Mouse (Mus musculus) midbrain, embryonic 14.5 days (tissue): Measurements from ENCODE around the gene 1110051M20Rik. TPM values are rescaled to one million over a fixed set of nuclear protein-coding genes. Genes with fewer than 3 reads are reported as not detected.

Experiments used
- ATAC-seq: fragments of 200-750 bp; cut with Nextera tagmentation; 2 replicates; pipeline ENCODE4 v1.8.0; 2017; ENCODE audit warnings: moderate number of reproducible peaks, moderate library complexity; ENCODE audit not compliant: low FRiP score, low TSS enrichment
- DNase-seq: peaks from one replicate; pipeline ENCODE4 v3.0.0-alpha.2; 2015
- H3K27ac ChIP-seq: fragments of 300-500 bp; sonication (generic); replicated peaks from 2 replicates; pipeline ENCODE4 v1.5.1; 2014; ENCODE audit warnings: mild to moderate bottlenecking, low read depth, low read length, moderate library complexity
- H3K27me3 ChIP-seq: fragments of 300-500 bp; sonication (generic); 2 replicates; pipeline ENCODE4 v1.6.1; 2014; ENCODE audit warnings: low read length, control low read depth, mixed read lengths; ENCODE audit not compliant: control insufficient read depth, insufficient read depth
- H3K36me3 ChIP-seq: fragments of 300-500 bp; sonication (generic); 2 replicates; pipeline ENCODE4 v1.6.1; 2014; ENCODE audit warnings: low read length, control low read depth; ENCODE audit not compliant: control insufficient read depth, insufficient read depth
- H3K4me1 ChIP-seq: fragments of 300-500 bp; sonication (generic); 2 replicates; pipeline ENCODE4 v1.6.1; 2014; ENCODE audit warnings: mild to moderate bottlenecking, antibody characterized with exemption, low read length, control low read depth; ENCODE audit not compliant: control insufficient read depth, insufficient read depth
- H3K4me2 ChIP-seq: fragments of 300-500 bp; sonication (generic); 2 replicates; pipeline ENCODE4 v1.6.1; 2014; ENCODE audit warnings: mild to moderate bottlenecking, low read length, moderate library complexity
- H3K4me3 ChIP-seq: fragments of 300-500 bp; sonication (generic); replicated peaks from 2 replicates; pipeline ENCODE4 v1.5.1; 2014; ENCODE audit warnings: low read depth, low read length
- H3K9ac ChIP-seq: fragments of 300-500 bp; sonication (generic); replicated peaks from 2 replicates; pipeline ENCODE4 v1.6.1; 2014; ENCODE audit warnings: mild to moderate bottlenecking, low read length, moderate library complexity
- H3K9me3 ChIP-seq: fragments of 300-500 bp; sonication (generic); 2 replicates; pipeline ENCODE4 v1.6.1; 2016; ENCODE audit warnings: low read length, control low read depth, mixed read lengths; ENCODE audit not compliant: control insufficient read depth
- WGBS: fragments of 180-500 bp; shearing (Covaris S2); extraction: QIAGEN DNeasy Blood & Tissue Kit; methylation state at CpG from one replicate; pipeline ENCODE4 v1.1.7; 2014; 5-methylcytosine and 5-hydroxymethylcytosine counted together
- polyA plus RNA-seq: library from polyadenylated mRNA; unstranded; fragments of >200 nt; fragmentation: Nextera tagmentation; extraction: Ambion mirVana; gene quantifications from 2 replicates; pipeline ENCODE4 v1.2.1, GENCODE M21; 2014

1110051M20Rik gene
- polyA plus RNA-seq, 1 experiment from 2014 or later = 175 TPM

DNA sequence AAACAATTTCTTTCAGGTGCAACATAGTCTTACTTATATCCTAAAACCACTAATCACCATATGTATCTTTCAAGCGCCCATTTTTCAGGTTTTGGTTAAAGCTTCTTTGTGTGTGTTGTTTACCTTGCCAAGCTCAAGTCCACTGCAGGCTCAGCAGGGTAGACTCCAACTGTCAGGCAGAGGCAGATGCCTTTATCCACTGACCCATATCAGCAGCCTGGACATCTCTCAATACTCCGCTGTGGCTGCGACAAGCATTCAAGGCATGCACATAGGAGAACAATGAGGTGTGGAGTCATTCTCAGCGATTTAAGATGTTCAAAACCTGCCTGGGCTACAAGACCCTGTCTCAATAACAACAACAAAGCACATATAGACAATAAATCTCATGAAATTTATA lies 50.4 kb downstream of the 1110051M20Rik start:
- H3K36me3 ChIP-seq = no peaks in the 10 kb centered on the region
- H3K4me3 ChIP-seq = no peak overlapping the region
- WGBS = 30% methylated on average over 4 of the region's 4 CpGs
- no peak overlapping the region for H3K9ac ChIP-seq
- no peaks in the 10 kb centered on the region for H3K9me3 ChIP-seq
- DNase-seq (no peak), ATAC-seq (no peak)
- no peak overlapping the region for H3K27ac ChIP-seq
- H3K4me1 ChIP-seq = peaks cover 3% of the 10 kb centered on the region
- no peaks in the 10 kb centered on the region for H3K27me3 ChIP-seq
- H3K4me2 ChIP-seq = no peak overlapping the region

GRCm38 (mm10) chr2:91388738-91389137 lies 55.8 kb downstream of the 1110051M20Rik start:
- H3K9me3 ChIP-seq = no peaks in the 10 kb centered on the region
- no peak overlapping the region for H3K4me2 ChIP-seq
- WGBS = 38% methylated on average over 3 of the region's 3 CpGs
- no peak overlapping the region for H3K9ac ChIP-seq
- H3K27ac ChIP-seq = no peak overlapping the region
- no peaks in the 10 kb centered on the region for H3K36me3 ChIP-seq
- DNase-seq = no peak
- peaks cover 9% of the 10 kb centered on the region; the same call in 1 of the 2 replicates for H3K4me1 ChIP-seq
- no peak overlapping the region for H3K4me3 ChIP-seq
- no peak for ATAC-seq
- H3K27me3 ChIP-seq = no peaks in the 10 kb centered on the region

DNA sequence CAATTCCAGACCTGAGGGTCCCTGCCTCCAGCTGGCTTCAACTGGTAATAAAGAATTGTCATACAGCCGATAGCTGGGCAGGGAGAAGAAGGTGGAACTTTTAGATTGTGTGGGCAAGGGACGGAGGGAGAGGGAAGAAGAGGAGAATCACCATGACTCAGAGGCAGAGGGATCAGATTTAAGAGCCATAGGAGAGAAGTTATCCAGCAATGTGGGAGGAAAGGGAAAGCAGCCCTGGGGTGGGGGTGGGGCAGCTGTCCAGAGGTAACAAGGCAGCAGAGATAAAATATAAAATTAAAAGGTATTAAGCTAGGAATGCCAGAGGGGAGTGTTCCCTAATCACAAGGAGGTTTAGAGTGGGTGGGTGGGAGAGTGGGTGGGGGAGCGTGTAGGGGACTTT lies 56.2 kb downstream of the 1110051M20Rik start:
- ATAC-seq (no peak), DNase-seq (no peak)
- Histone ChIP-seq H3K27me3 (no peaks in the 10 kb centered on the region), H3K4me2 (no peak overlapping the region), H3K9ac (no peak overlapping the region), H3K36me3 (no peaks in the 10 kb centered on the region), H3K9me3 (no peaks in the 10 kb centered on the region), H3K27ac (no peak overlapping the region), H3K4me3 (no peak overlapping the region), H3K4me1 (peaks cover 9% of the 10 kb centered on the region; the same call in 1 of the 2 replicates)
- WGBS = 46% methylated on average over 3 of the region's 3 CpGs

DNA sequence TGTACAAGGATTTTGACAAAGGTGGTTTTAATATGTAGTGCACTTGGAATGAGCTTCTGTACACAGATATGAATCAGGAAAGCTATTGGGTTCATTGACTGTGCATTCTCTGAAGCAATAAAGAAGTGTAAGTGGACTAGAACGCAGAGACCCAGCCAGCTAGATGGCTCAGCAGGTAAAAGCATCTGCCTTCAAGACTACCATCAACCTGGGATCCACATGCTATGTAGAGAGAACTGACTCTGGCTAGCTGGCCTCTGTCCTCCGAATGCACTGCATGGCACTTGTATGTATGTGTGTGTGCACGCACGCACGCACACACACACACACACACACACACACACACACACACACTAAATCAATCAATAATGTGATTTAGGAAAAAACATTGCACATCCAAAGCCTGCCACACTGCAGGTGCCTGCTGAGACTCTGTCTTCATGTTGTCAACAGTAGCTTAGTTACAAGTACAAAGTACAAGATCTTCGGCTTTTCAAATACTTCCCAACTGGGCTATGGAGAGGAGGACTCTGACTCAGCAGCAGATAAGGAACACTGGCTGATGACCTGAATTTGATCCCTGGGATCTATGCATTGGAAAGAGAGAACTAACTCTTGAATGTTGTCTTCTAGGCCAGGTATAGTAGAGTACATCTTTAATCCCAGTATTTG lies 57.1 kb downstream of the 1110051M20Rik start:
- Histone ChIP-seq H3K9me3 (no peaks in the 10 kb centered on the region), H3K36me3 (no peaks in the 10 kb centered on the region), H3K4me2 (no peak overlapping the region), H3K4me3 (no peak overlapping the region), H3K4me1 (peaks cover 9% of the 10 kb centered on the region; the same call in 1 of the 2 replicates), H3K27me3 (no peaks in the 10 kb centered on the region), H3K9ac (no peak overlapping the region), H3K27ac (no peak overlapping the region)
- ATAC-seq (no peak), DNase-seq (no peak)
- 95% methylated on average over 6 of the region's 6 CpGs for WGBS

DNA sequence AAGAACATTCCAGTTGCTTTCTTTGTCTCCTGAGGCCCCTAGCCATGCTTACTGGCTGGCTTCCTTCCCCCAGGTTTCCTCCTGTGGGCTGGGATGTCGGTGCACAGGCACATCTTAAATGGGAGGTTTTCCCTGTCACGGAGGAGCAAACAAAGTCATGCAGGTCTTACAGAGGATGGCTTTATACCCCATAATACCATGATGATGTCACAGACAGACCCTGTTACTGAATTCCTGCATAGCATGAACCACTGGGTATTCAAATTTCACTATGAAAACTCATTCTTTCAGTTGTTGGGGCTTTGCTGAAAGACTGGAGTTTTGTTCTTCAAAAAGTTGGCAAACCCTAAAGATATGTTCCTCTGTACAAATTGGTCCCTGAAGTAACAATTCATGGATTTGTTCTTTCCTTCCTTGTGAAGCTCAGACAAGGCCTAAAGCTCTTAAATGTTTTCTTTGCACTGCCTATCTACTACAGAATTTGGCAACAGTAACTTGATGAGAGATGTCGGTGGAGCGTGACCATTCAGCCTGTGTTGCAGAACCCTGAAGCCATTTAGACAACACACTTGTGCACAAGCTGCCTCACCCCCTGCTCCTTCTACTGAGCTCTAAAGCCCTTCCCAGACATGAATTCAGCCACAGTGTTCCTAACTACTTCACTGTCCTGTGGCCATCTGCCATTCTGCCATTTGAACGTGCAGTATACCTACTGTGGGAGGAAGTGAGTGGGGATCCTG lies 57.8 kb downstream of the 1110051M20Rik start:
- ATAC-seq = no peak
- Histone ChIP-seq H3K4me3 (no peak overlapping the region), H3K36me3 (no peaks in the 10 kb centered on the region), H3K4me2 (no peak overlapping the region), H3K4me1 (peaks cover 9% of the 10 kb centered on the region; the same call in 1 of the 2 replicates), H3K9me3 (no peaks in the 10 kb centered on the region), H3K27ac (no peak overlapping the region), H3K27me3 (no peaks in the 10 kb centered on the region), H3K9ac (no peak overlapping the region)
- 50% methylated on average over 5 of the region's 5 CpGs for WGBS
- DNase-seq = no peak

DNA sequence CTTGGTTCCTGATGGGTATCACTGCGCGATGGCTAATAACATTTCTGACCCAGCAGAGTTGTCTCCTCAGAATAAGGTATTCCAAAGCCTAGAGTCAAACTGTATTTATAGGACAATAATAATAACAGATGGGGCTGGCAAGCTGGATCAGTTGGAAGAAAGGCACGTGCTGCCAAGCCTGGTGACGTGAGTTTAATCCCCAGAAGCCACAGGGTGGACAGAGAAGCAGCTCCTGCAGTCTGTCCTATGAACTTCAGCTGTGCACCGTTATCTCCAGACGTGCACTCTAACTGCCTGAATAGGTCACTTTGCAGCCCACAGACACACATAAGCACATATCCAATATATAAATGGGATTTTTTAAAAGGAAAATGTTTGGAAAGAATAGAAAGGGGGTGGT lies 61.2 kb downstream of the 1110051M20Rik start:
- H3K9ac ChIP-seq = no peak overlapping the region
- H3K36me3 ChIP-seq = peaks cover 5% of the 10 kb centered on the region
- 75% methylated on average over 6 of the region's 6 CpGs for WGBS
- H3K4me2 ChIP-seq = no peak overlapping the region
- H3K9me3 ChIP-seq = no peaks in the 10 kb centered on the region
- no peak overlapping the region for H3K27ac ChIP-seq
- H3K4me3 ChIP-seq = no peak overlapping the region
- no peak for DNase-seq
- ATAC-seq = no peak
- H3K4me1 ChIP-seq = 0 out of 2 replicates have a peak, but pooled peaks cover 4% of the 10 kb centered on the region
- no peaks in the 10 kb centered on the region for H3K27me3 ChIP-seq

- no peak overlapping the region for H3K4me2 ChIP-seq
- no peak overlapping the region for H3K9ac ChIP-seq
- WGBS = 28% methylated on average over 7 of the region's 7 CpGs
- H3K4me1 ChIP-seq = no peaks in the 10 kb centered on the region
- no peak overlapping the region for H3K4me3 ChIP-seq
- no peaks in the 10 kb centered on the region for H3K27me3 ChIP-seq
- peaks cover 5% of the 10 kb centered on the region for H3K36me3 ChIP-seq
- no peaks in the 10 kb centered on the region for H3K9me3 ChIP-seq
- DNase-seq = peak; percentile 19
- ATAC-seq = no peak
- no peak overlapping the region for H3K27ac ChIP-seq
These were observed 67.5 kb downstream of the 1110051M20Rik start for GRCm38 (mm10) chr2:91377038-91377437.

DNA sequence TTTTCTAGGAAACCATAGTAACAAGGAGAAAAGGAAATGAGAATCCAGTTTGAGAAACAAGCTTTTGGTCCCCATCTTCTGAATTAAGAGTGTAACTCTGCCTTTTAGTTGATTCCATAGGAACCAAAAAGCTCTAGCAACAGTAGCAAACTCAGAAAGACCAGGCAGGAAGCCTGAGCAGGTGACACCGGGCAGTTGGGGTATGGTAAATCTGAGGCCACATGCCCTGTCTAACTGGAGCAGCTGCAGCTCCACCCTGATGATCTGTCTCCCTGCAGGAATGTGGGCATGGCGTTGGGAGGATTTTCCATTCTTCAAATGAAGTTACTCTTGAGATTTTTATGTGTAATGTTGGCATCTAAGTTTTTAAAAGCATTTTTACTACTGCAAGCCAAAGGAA lies 74.2 kb downstream of the 1110051M20Rik start:
- Histone ChIP-seq H3K4me1 (no peaks in the 10 kb centered on the region), H3K9me3 (no peaks in the 10 kb centered on the region), H3K4me3 (no peak overlapping the region), H3K27ac (no peak overlapping the region), H3K36me3 (0 out of 2 replicates have a peak, but pooled peaks cover 4% of the 10 kb centered on the region), H3K4me2 (no peak overlapping the region), H3K27me3 (no peaks in the 10 kb centered on the region), H3K9ac (no peak overlapping the region)
- ATAC-seq (no peak), DNase-seq (no peak)
- whole genome bisulfite sequencing = 89% methylated on average over 2 of the region's 2 CpGs

GRCm38 (mm10) chr2:91363272-91363671 lies 81.2 kb downstream of the 1110051M20Rik start:
- H3K4me1 ChIP-seq = no peaks in the 10 kb centered on the region
- H3K4me2 ChIP-seq = no peak overlapping the region
- no peak overlapping the region for H3K4me3 ChIP-seq
- DNase-seq (no peak), ATAC-seq (no peak)
- no peak overlapping the region for H3K9ac ChIP-seq
- H3K27ac ChIP-seq = no peak overlapping the region
- H3K27me3 ChIP-seq = no peaks in the 10 kb centered on the region
- H3K36me3 ChIP-seq = 0 out of 2 replicates have a peak, but pooled peaks cover 4% of the 10 kb centered on the region
- WGBS = 100% methylated on average over 2 of the region's 2 CpGs
- no peaks in the 10 kb centered on the region for H3K9me3 ChIP-seq
